11 mouse cellular contexts compared by ENCODE assay signal in genomic region chr4:103326994-103327393, GRCm38 (mm10). TPM values are rescaled to one million over a fixed set of nuclear protein-coding genes. Genes with fewer than 3 reads are reported as not detected.
DNase-seq lines count a peak whose midpoint lies in the region; ATAC-seq and TF ChIP-seq lines count a peak whose summit lies in the region.
"Had no signal": no experiment of that assay in that cellular context is flagged by ENCODE, and none has a peak within 500 bp of the region (broad histone marks: within the 10 kb centered on the region; RNA-seq: fewer than 3 reads in every experiment).

No protein-coding gene starts in this region.

- H3K9me3 ChIP-seq in kidney, embryonic 16.5 days (ENCODE audit: low read length), result no peaks in the 10 kb centered on the region
- no peaks in the 10 kb centered on the region for H3K9me3 ChIP-seq in hindbrain, embryonic 13.5 days

- DNase-seq in kidney, adult 2 months, result peak; percentile 85
- peak; percentile 18 for DNase-seq in NIH3T3 (ENCODE audit: low read depth)
- peak; percentile 49 for DNase-seq in gastrocnemius, postnatal 14 days
- DNase-seq in lung, postnatal 14 days, result peak; percentile 67

- intact Hi-C loops in gastrocnemius, postnatal 14 days (cut with DNase I; ENCODE audit: low total_unique reads), result no loop called here

- no peak for TF ChIP-seq POLR2A in kidney, adult 2 months (IDR thresholded peaks at IDR 0.05; ENCODE audit: low read depth, low read length)

- H3K27me3 ChIP-seq in kidney, adult 2 months (replicated peaks; ENCODE audit: control insufficient read depth, insufficient read depth, low read length), result no peaks in the 10 kb centered on the region
- no peaks in the 10 kb centered on the region for H3K27me3 ChIP-seq in kidney, embryonic 16.5 days (ENCODE audit: insufficient read depth, low read length)
- no peaks in the 10 kb centered on the region for H3K27me3 ChIP-seq in hindbrain, embryonic 13.5 days

- no peak overlapping the region for H3K9ac ChIP-seq in kidney, embryonic 16.5 days (replicated peaks; ENCODE audit: low read length)
- H3K9ac ChIP-seq in hindbrain, embryonic 13.5 days, result no peak overlapping the region

- H3K36me3 ChIP-seq in kidney, adult 2 months (ENCODE audit: control insufficient read depth, insufficient read depth, low read length), result peaks cover 3% of the 10 kb centered on the region
- H3K36me3 ChIP-seq in kidney, embryonic 16.5 days (ENCODE audit: insufficient read depth, low read length), result peaks cover 10% of the 10 kb centered on the region; the same call in 1 of the 2 replicates
- H3K36me3 ChIP-seq in hindbrain, embryonic 13.5 days, result peaks cover 5% of the 10 kb centered on the region; the same call in 1 of the 2 replicates

- no peak overlapping the region for H3K27ac ChIP-seq in kidney, adult 2 months (ENCODE audit: insufficient read depth, low read depth, low read length)
- no peak overlapping the region for H3K27ac ChIP-seq in kidney, embryonic 16.5 days (ENCODE audit: low read length)
- H3K27ac ChIP-seq in hindbrain, embryonic 13.5 days, result no peak overlapping the region

- 58% methylated on average over 3 of the region's 3 CpGs for WGBS in kidney, adult 2 months
- WGBS in kidney, embryonic 16.5 days, result 78% methylated on average over 3 of the region's 3 CpGs
- 82% methylated on average over 3 of the region's 3 CpGs for WGBS in hindbrain, embryonic 13.5 days

- peak; percentile 93 for TF ChIP-seq CTCF in kidney, adult 2 months (conservative IDR thresholded peaks at IDR 0.05; ENCODE audit: insufficient read depth, insufficient read length, low read depth, low read length)

- ATAC-seq in kidney, embryonic 16.5 days (ENCODE audit: low FRiP score, low TSS enrichment), result no peak
- no peak for ATAC-seq in hindbrain, embryonic 13.5 days (ENCODE audit: low FRiP score)
- no peak for ATAC-seq in erythroid progenitor cell, adult 5-6 weeks (replicated peaks; ENCODE audit: low FRiP score, poor library complexity, severe bottlenecking)
- ATAC-seq in activated CD4-positive, CD25-positive, alpha-beta regulatory T cell, adult 4 months, result no peak

- H3K4me2 ChIP-seq in kidney, embryonic 16.5 days (replicated peaks; ENCODE audit: low read depth, low read length), result no peak overlapping the region
- H3K4me2 ChIP-seq in hindbrain, embryonic 13.5 days, result no peak overlapping the region

- H3K4me1 ChIP-seq in kidney, adult 2 months (ENCODE audit: control insufficient read depth, insufficient read depth, low read length), result no peaks in the 10 kb centered on the region
- H3K4me1 ChIP-seq in kidney, embryonic 16.5 days (ENCODE audit: insufficient read depth, low read length), result peaks cover 3% of the 10 kb centered on the region; the same call in 1 of the 2 replicates
- H3K4me1 ChIP-seq in hindbrain, embryonic 13.5 days (replicated peaks), result peaks cover 5% of the 10 kb centered on the region

- no peak overlapping the region for H3K4me3 ChIP-seq in kidney, adult 2 months (ENCODE audit: insufficient read depth, low read depth, low read length)
- no peak overlapping the region for H3K4me3 ChIP-seq in kidney, embryonic 16.5 days (ENCODE audit: low read length)
- H3K4me3 ChIP-seq in hindbrain, embryonic 13.5 days, result no peak overlapping the region
- H3K4me3 ChIP-seq: myocyte had no signal

RNA-seq across cellular contexts. Expression of gene Oma1, which starts 13.4 kb away (rescaled TPM):
- polyA plus RNA-seq in kidney, adult 2 months (2012; rRNA removed), result 17.5 and 19.3 TPM in 2 replicates
- 25.0 and 27.1 TPM in 2 replicates for polyA plus RNA-seq in kidney, embryonic 16.5 days (2015; fragmentation: Nextera tagmentation; extraction: Ambion mirVana)
- total RNA-seq in gastrocnemius, postnatal 14 days (2021), result 10 to 100 TPM; 20.4 to 21.1 TPM
- 7.9 and 10.0 TPM in 2 replicates for polyA plus RNA-seq in hindbrain, embryonic 13.5 days (2015; fragmentation: Nextera tagmentation; extraction: Ambion mirVana)
- total RNA-seq in erythroid progenitor cell, adult 5-6 weeks (2015; ENCODE audit: low replicate concordance), result 2.5 TPM in 2 replicates
- total RNA-seq in erythroid progenitor cell, adult 5-6 weeks (2017; ENCODE audit: low replicate concordance), result 9.6 and 12.8 TPM in 2 replicates
- polyA plus RNA-seq in activated CD4-positive, CD25-positive, alpha-beta regulatory T cell, adult 4 months (2017; shearing (Covaris generic)), result 10 to 100 TPM; 23.7 to 25.4 TPM

RNA-seq across cellular contexts. Expression of gene 4921539E11Rik, which starts 36.3 kb away (rescaled TPM):
- not detected in 2 replicates for polyA plus RNA-seq in kidney, adult 2 months (2012; rRNA removed)
- not detected in 2 replicates for polyA plus RNA-seq in kidney, embryonic 16.5 days (2015; fragmentation: Nextera tagmentation; extraction: Ambion mirVana)
- total RNA-seq in gastrocnemius, postnatal 14 days (2021), result not detected
- not detected in 2 replicates for polyA plus RNA-seq in hindbrain, embryonic 13.5 days (2015; fragmentation: Nextera tagmentation; extraction: Ambion mirVana)
- not detected in 2 replicates for total RNA-seq in erythroid progenitor cell, adult 5-6 weeks (2015; ENCODE audit: low replicate concordance)
- total RNA-seq in erythroid progenitor cell, adult 5-6 weeks (2017; ENCODE audit: low replicate concordance), result not detected in 2 replicates
- not detected for polyA plus RNA-seq in activated CD4-positive, CD25-positive, alpha-beta regulatory T cell, adult 4 months (2017; shearing (Covaris generic))
- total RNA-seq: layer of hippocampus, adult 8-10 months had no signal
- polyA plus RNA-seq: myocyte; stomach, embryonic 16.5 days had no signal

Comparison
In these comparisons a context has a peak if more than half of its experiments do, and no peak if none do; other contexts are left out.
1. DNase-seq: peak in every context shown above with its lines; median percentile 85 in kidney, adult 2 months; 67 in lung, postnatal 14 days; 49 in gastrocnemius, postnatal 14 days; 18 in NIH3T3.